Mouse (Mus musculus) G1E (cell line): Measurements from ENCODE around the gene Adarb1. TPM values are rescaled to one million over a fixed set of nuclear protein-coding genes. Genes with fewer than 3 reads are reported as not detected.

Source experiments
- ATAC-seq: 2 replicates; pipeline ENCODE4 v1.8.0; 2016; ENCODE audit warnings: mild to moderate bottlenecking; ENCODE audit not compliant: insufficient number of reproducible peaks, poor library complexity, low FRiP score, severe bottlenecking; ENCODE audit errors: extremely low read depth
- DNase-seq: peaks from one replicate; pipeline ENCODE4 v3.0.0; 2012; ENCODE audit warnings: low spot score
- H3K27me3 ChIP-seq: 2 replicates; pipeline ENCODE4 v1.6.1; 2012; ENCODE audit warnings: mild to moderate bottlenecking, low read length, inconsistent platforms; ENCODE audit not compliant: insufficient read depth
- H3K36me3 ChIP-seq: replicated peaks from 2 replicates; pipeline ENCODE3; 2012; ENCODE audit warnings: mild to moderate bottlenecking, inconsistent platforms
- H3K4me1 ChIP-seq: 2 replicates; pipeline ENCODE4 v1.6.1; 2012; ENCODE audit warnings: low read depth, low read length, inconsistent platforms, mixed read lengths; ENCODE audit not compliant: insufficient read depth
- H3K4me3 ChIP-seq: 2 replicates; pipeline ENCODE4 v1.5.1; 2012; ENCODE audit warnings: low read depth, mild to moderate bottlenecking, inconsistent platforms, low read length, moderate library complexity, mixed read lengths
- H3K9me3 ChIP-seq: replicated peaks from 2 replicates; pipeline ENCODE4 v1.6.1; 2012; ENCODE audit warnings: inconsistent platforms
- CTCF ChIP-seq: IDR thresholded peaks from 2 replicates; pipeline ENCODE4 v1.5.1; 2012; ENCODE audit warnings: low read depth, low read length, inconsistent platforms, mixed read lengths
- GATA1 ChIP-seq: IDR thresholded peaks from 2 replicates; pipeline ENCODE4 v1.6.1; 2012; ENCODE audit warnings: borderline replicate concordance, low read length, inconsistent platforms, mixed read lengths
- GATA2 ChIP-seq: IDR thresholded peaks from 2 replicates; pipeline ENCODE4 v1.6.1; 2012; ENCODE audit warnings: low read depth, low read length, inconsistent platforms, borderline replicate concordance
- POLR2AphosphoS5 ChIP-seq: IDR thresholded peaks from 2 replicates; pipeline ENCODE4 v1.6.1; 2012; ENCODE audit warnings: low read depth, low read length, inconsistent platforms; ENCODE audit not compliant: insufficient replicate concordance
- TAL1 ChIP-seq: conservative IDR thresholded peaks from 2 replicates; pipeline ENCODE4 v1.6.1; 2012; ENCODE audit warnings: low read depth, low read length, inconsistent platforms, mixed read lengths
- polyA plus RNA-seq: library from polyadenylated mRNA; stranded (reverse); fragments of >175 nt; gene quantifications from 2 replicates; pipeline ENCODE4 v1.2.3, GENCODE M21; 2012
- total RNA-seq, 2 experiments: library from RNA; stranded (forward) in 1 of 2; stranded (reverse) in 1 of 2; fragments of 200-1000 nt in 1 of 2; fragments of >200 nt in 1 of 2; fragmentation: Nextera tagmentation in 1 of 2; gene quantifications; 2 replicates each; pipeline ENCODE4 v1.2.3; 2014 to 2017

Gene Adarb1
- total and polyA plus RNA-seq, 3 experiments: 0.05 TPM; not detected in 2

DNA sequence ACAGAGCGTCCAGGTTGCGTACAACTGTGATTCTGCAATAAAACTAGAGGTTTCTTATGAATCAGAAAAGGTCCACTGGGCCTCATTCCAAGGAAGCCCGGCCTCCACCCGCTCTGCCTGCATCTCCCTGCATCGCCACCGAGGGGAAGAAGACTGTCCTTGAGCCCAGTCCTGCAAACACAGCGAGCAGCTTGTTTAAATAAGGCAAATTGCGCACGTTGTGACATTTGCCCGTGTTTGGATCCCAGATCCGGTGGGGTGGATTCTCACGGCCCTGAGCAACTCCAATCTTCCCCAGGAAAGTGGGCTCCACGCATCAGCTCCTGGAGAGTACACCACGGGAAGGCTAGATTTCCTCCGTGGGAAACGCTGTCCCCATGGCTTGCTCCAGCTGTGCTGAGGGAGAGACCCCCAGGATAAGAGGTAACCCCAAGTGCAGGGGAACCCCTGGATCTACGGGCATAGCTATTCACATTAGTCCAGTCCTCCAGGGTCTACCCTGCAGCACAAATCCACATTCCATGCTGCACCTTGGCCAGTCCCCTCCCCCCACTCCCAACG, 166.8 kb downstream of the Adarb1 start:
- TF ChIP-seq CTCF: no peak
- TF ChIP-seq POLR2AphosphoS5: no peak
- TF ChIP-seq GATA1: no peak
- TF ChIP-seq TAL1: no peak
- no peak for TF ChIP-seq GATA2
- DNase-seq (no peak), ATAC-seq (no peak)
- H3K36me3 ChIP-seq: no peaks in the 10 kb centered on the region
- H3K4me3 ChIP-seq: no peak overlapping the region
- peaks cover 50% of the 10 kb centered on the region for H3K4me1 ChIP-seq
- peaks cover 40% of the 10 kb centered on the region for H3K27me3 ChIP-seq
- no peaks in the 10 kb centered on the region for H3K9me3 ChIP-seq

- Histone ChIP-seq H3K36me3 (no peaks in the 10 kb centered on the region), H3K4me1 (peaks cover 53% of the 10 kb centered on the region), H3K4me3 (no peak overlapping the region), H3K27me3 (peaks cover 42% of the 10 kb centered on the region), H3K9me3 (no peaks in the 10 kb centered on the region)
- DNase-seq: no peak
- TF ChIP-seq GATA2: no peak
- no peak for TF ChIP-seq POLR2AphosphoS5
- no peak for ATAC-seq
Measured at GRCm38 (mm10) chr10:77247707-77248106, 170.4 kb downstream of the Adarb1 start.

GRCm38 (mm10) chr10:77247048-77247447, 171.0 kb downstream of the Adarb1 start:
- no peaks in the 10 kb centered on the region for H3K36me3 ChIP-seq
- TF ChIP-seq CTCF: no peak
- no peak for TF ChIP-seq GATA1
- no peak for TF ChIP-seq GATA2
- no peak for TF ChIP-seq POLR2AphosphoS5
- TF ChIP-seq TAL1: no peak
- ATAC-seq: no peak
- DNase-seq: no peak
- H3K4me3 ChIP-seq: no peak overlapping the region
- H3K4me1 ChIP-seq: peaks cover 47% of the 10 kb centered on the region
- no peaks in the 10 kb centered on the region for H3K9me3 ChIP-seq
- peaks cover 42% of the 10 kb centered on the region for H3K27me3 ChIP-seq

- Histone ChIP-seq H3K9me3 (0 out of 2 replicates have a peak, but pooled peaks cover 2% of the 10 kb centered on the region), H3K27me3 (peaks cover 36% of the 10 kb centered on the region), H3K36me3 (peaks cover 2% of the 10 kb centered on the region), H3K4me3 (no peak overlapping the region), H3K4me1 (peaks cover 28% of the 10 kb centered on the region)
- TF ChIP-seq GATA1: no peak
- no peak for TF ChIP-seq POLR2AphosphoS5
- TF ChIP-seq CTCF: no peak
- TF ChIP-seq GATA2: no peak
- no peak for DNase-seq
- no peak for ATAC-seq
Measured at GRCm38 (mm10) chr10:77244777-77245176, 173.3 kb downstream of the Adarb1 start.

DNA sequence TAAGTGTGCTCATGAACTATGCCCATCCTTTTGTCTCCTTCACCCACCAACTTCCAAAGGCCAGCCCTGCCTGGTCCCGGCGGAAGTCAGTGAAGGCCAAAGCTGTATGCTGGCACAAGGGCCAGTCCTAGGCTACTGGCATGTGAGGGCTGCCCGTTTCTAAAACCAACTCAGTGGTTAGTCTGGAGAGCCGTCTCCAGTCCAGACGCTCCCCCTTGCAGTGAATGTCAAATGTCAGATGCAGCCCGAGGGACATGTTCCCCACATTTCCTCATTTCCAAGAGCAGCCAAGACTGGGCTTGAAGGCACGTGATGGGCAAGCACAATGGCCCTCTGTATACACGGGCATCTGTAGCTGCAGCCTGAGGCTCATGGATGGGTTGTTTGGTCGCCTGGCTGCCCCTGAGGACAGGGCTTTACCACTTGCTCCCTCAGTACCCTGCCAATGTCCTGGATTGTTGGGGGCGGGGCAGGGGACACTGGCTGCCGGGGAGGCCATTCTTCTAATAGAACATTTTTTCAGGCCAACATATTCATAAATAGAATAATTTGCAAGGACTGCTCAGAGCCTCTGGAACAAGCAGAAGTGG, 174.4 kb downstream of the Adarb1 start:
- Histone ChIP-seq H3K4me1 (peaks cover 27% of the 10 kb centered on the region), H3K36me3 (peaks cover 2% of the 10 kb centered on the region), H3K9me3 (0 out of 2 replicates have a peak, but pooled peaks cover 2% of the 10 kb centered on the region), H3K27me3 (peaks cover 36% of the 10 kb centered on the region), H3K4me3 (no peak overlapping the region)
- no peak for ATAC-seq
- no peak for DNase-seq
- TF ChIP-seq POLR2AphosphoS5 (no peak), GATA1 (no peak), CTCF (no peak), TAL1 (no peak), GATA2 (no peak)

DNA sequence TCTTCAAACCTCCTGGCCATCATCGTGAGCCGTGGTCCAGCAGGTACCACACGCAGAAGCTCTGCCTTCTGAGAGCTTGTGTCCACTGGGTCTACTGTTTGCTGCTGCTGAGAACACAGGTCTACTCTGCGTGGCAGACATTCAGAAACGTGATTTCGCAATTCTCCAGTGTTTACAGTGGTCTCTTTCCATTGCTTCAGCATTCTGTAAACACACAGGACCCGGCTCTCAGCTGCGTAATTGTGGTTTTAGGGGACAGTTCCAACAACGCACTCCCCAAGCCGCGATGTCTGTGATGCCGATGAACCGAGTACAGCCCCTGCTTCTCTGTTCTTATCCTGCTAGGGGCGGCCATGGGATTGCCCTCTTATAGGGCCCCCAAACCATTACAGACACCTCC, 175.2 kb downstream of the Adarb1 start:
- Histone ChIP-seq H3K4me3 (no peak overlapping the region), H3K4me1 (peaks cover 32% of the 10 kb centered on the region), H3K36me3 (peaks cover 2% of the 10 kb centered on the region), H3K9me3 (0 out of 2 replicates have a peak, but pooled peaks cover 2% of the 10 kb centered on the region), H3K27me3 (peaks cover 32% of the 10 kb centered on the region)
- DNase-seq: no peak
- TF ChIP-seq CTCF (no peak), POLR2AphosphoS5 (no peak), GATA2 (no peak)
- ATAC-seq: no peak
